Mouse (Mus musculus): ENCODE results near the gene Brpf3. TPM values are rescaled to one million over a fixed set of nuclear protein-coding genes. Genes with fewer than 3 reads are reported as not detected.
"Not testable (repeated sequence)": the region's sequence is repeated elsewhere in the genome, so short reads cannot be mapped to it uniquely, and the experiment has no call there.

The Brpf3 gene
- 31.4 TPM for polyA plus RNA-seq (2021)

DNA sequence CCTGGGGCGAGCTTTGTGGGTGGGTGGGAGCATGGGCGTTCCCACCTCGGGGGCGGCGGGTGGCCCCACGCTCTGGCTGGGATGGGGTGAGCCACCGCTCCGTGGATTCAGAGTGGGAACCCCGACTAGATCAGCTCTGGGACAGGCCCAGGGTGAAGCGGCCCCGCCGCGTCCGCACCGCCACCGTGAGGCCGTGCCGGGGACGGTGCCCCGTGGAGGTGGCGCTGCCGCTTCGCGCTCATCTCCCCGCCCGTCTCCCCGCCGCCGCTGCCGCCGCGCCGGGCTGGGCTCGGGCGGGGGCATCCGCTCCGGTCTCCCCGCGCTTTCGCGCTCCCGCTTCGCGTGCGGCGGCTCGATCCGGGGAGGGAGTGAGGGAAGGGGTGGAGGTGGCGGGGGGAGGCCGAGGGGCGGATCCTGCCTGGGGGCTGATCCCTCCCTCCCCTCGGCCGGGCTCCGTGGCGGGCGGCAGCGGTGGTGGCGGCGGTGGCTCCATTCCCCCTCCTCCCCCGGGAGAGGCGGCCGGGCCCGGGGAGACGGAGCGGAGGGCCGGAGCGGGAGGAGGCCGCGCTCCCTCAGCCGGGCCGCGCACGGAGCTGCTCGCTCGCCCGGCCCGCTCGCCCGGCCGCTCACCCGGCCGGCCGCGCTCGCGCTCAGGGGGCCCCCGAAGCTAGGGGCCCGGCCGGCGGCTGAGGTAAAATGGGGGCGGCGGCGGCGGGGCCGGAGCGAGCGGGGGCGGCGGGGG, at the start of gene Brpf3:
Gene Brpf3 (plus strand): TSS at position 420 of the 742 bp plus-strand sequence.
- ChIA-PET CTCF (no interaction called here), POLR2A (interaction anchor here (0.7 to 2.3 kb wide), 3 partner anchors 12 to 109 kb away, joined by 3 to 4 read pairs (median 3); no protein-coding TSS in a partner anchor)
- in situ Hi-C loops (cut with MboI; ENCODE audit: low pct_unique_long_range_greater_than_20kb): no loop called here
- H3K27me3 ChIP-seq: no peaks in the 10 kb centered on the region
- DNase-seq (ENCODE audit: low read depth, low spot score) (no peak), ATAC-seq (peak; percentile 63)
- TF ChIP-seq CTCF (IDR thresholded peaks at IDR 0.05): no peak

DNA sequence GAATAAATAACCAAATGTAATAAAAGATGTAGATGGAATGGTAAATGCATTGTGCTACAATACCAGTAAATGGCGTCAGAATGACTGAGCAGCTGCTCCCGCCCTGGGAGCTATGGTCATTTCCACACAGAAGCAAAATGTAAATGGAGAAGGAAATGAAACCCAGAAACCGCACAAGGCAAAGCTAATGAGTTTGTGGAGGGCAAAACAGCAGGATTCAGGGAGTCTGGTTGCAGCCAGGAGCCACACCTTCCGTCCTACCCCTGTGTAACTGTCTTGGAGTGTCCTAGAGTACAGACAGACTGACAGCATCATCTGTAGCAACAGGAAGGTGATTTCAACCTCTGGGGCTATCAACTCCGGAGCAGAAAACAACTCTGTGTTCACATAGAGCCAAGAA, 44.4 kb upstream of the Brpf3 start:
- ChIA-PET CTCF (no interaction called here), POLR2A (no interaction called here)
- DNase-seq (ENCODE audit: low read depth, low spot score) (no peak), ATAC-seq (no peak)
- no peaks in the 10 kb centered on the region for H3K27me3 ChIP-seq
- TF ChIP-seq CTCF (IDR thresholded peaks at IDR 0.05): no peak
- in situ Hi-C loops (cut with MboI; ENCODE audit: low pct_unique_long_range_greater_than_20kb): no loop called here

DNA sequence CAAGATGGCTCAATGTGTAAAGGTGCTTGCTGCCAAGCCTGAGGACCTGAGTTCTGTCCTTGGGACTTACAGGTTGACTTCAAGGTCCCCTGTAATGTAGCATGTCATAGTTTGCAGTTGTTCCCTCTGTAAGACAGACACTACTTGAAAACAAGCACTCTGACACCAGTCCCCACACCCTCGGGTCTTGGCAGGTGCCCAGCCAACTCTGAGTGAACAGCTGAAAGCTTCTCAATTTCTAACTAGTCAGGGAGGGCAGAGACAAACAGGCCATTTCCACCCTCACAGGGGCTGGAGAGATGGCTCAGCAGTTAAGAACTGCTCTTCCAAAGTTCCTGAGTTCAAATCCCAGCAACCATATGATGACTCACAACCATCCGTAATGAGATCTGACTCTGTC, 43.4 kb upstream of the Brpf3 start:
- no peak for ATAC-seq
- H3K27me3 ChIP-seq: no peaks in the 10 kb centered on the region
- ChIA-PET POLR2A (no interaction called here), CTCF (no interaction called here)
- in situ Hi-C loops (cut with MboI; ENCODE audit: low pct_unique_long_range_greater_than_20kb): no loop called here
- TF ChIP-seq CTCF (IDR thresholded peaks at IDR 0.05): no peak
- DNase-seq (ENCODE audit: low read depth, low spot score): no peak

DNA sequence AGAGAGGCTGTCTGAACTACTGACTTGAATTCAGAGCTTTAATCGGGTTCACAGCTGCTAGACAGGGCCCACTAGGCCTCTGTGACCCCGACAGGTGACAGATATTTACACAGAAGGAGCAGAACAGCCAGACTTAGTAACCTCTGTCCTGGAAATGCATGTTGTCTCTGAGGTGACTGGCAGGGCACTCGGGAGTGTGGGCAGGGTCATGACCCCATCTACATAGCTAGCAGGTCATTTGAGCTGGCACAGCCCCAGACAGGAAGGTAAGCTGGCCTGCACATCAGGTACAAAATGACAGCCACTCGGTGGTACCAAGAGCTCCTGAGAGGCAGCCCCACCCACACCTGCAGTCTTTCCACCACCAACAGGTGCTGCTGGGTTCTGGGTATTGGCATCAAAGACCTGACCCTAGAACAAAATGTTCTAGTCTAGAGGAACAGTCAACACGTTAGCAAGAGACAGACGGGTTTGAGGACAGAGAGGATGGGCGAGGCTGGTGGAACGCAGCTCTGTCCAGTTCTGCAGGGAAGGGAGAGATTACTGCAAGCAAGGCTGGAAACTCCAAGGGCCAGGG, 40.1 kb upstream of the Brpf3 start:
- ATAC-seq (no peak), DNase-seq (ENCODE audit: low read depth, low spot score) (no peak)
- in situ Hi-C loops (cut with MboI; ENCODE audit: low pct_unique_long_range_greater_than_20kb): no loop called here
- no peaks in the 10 kb centered on the region for H3K27me3 ChIP-seq
- ChIA-PET CTCF (interaction anchor here (1.0 to 1.7 kb wide), 4 partner anchors 14 to 73 kb away, joined by 3 to 6 read pairs (median 4); partner anchors contain the start of genes Mapk14 and Slc26a8), POLR2A (interaction anchor here (0.6 kb wide), 1 partner anchor 69 kb away, joined by 5 read pairs; no protein-coding TSS in a partner anchor)
- no peak for TF ChIP-seq CTCF (IDR thresholded peaks at IDR 0.05)

DNA sequence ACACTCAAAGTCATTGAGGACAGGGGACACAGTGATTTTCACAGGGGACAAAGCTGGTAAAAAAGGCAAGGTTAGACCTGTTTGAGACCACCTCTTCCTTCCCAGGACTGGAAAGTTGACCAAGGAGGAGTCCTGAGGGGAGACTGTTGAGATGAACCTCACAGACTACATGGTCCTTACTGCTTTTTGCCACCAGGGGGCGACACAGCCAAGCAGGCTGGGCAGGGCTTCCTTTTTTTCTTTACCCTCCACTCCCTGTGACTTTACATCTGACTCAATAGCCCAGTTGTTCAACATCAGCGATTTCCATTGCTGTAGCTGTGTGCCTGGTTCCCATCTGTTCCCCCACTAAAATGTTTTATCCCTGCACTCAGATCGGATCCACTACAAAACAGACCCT, 39.0 kb upstream of the Brpf3 start:
- ATAC-seq (no peak), DNase-seq (ENCODE audit: low read depth, low spot score) (peak; percentile 28)
- no peaks in the 10 kb centered on the region for H3K27me3 ChIP-seq
- POLR2A ChIA-PET: no interaction called here
- CTCF ChIA-PET: interaction anchor here (0.7 to 1.8 kb wide), 7 partner anchors 8 to 163 kb away, joined by 3 to 6 read pairs (median 3); partner anchors contain the start of genes Mapk14 and Slc26a8
- in situ Hi-C loops (cut with MboI; ENCODE audit: low pct_unique_long_range_greater_than_20kb): no loop called here
- peak; percentile 93 for TF ChIP-seq CTCF (IDR thresholded peaks at IDR 0.05)

DNA sequence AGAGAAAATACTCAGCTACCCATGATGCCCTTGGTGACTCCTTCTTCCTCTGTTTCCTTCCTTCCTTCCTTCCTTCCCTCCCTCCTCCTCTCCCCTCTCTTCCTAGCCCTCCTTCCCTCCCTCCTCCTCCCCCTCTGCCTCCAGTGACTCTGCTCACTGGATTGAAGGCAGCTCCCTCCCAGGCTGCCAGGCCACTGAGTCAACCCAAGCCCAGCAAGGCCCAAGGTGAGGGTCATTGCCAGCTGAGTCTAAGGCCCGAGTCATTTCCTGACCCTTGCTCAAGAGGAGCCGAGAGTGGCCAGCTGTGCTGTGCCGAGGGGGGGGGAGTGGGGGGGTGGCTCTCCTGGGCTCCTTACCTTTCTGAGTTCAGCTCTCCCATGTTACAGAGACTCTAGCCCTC, 34.7 kb upstream of the Brpf3 start:
- POLR2A ChIA-PET: interaction anchor here (0.5 to 0.7 kb wide), 3 partner anchors 34 to 137 kb away, joined by 3 to 6 read pairs (median 3); partner anchors contain the start of gene Slc26a8
- in situ Hi-C loops (cut with MboI; ENCODE audit: low pct_unique_long_range_greater_than_20kb): no loop called here
- DNase-seq (ENCODE audit: low read depth, low spot score) (no peak), ATAC-seq (no peak)
- no peak for TF ChIP-seq CTCF (IDR thresholded peaks at IDR 0.05)
- CTCF ChIA-PET: no interaction called here
- peaks cover 10% of the 10 kb centered on the region for H3K27me3 ChIP-seq

DNA sequence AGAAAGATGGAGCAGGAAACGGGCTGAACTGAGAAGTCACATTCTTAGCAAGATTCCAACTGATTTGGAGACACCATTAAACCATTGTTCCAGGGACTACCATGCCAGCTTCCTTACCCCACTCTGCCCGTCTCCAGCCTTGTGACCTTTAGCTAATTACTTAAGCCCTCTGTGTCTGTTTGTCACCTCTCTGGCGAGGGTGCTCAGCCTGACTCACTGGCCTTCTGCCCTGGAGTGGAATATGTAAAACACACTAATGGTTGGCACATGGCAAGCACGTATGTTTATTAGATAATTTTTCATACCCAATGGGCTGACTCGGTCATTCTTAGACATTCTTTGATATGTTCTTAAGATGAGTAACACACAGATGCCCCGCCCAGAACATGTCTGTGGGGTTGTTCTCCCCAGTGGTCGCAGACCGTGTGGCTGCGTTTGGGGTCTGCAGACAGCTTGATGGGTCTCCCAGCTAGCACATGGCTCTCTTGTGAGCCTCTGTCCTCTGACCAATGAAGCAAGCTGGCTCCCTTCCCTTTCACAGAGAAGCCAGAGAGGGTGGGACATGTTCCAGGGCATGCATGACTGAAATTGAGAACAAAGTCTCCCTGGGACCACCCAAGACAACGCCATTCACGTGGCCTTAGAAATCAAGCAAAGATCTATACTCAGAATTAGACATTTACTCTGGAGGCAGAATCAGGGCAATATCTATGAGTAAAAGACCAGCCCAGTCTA, 33.9 kb upstream of the Brpf3 start:
- ChIA-PET CTCF (no interaction called here), POLR2A (interaction anchor here (0.5 to 0.7 kb wide), 3 partner anchors 33 to 137 kb away, joined by 3 to 6 read pairs (median 3); partner anchors contain the start of gene Slc26a8)
- H3K27me3 ChIP-seq: peaks cover 10% of the 10 kb centered on the region
- ATAC-seq: no peak
- no peak for TF ChIP-seq CTCF (IDR thresholded peaks at IDR 0.05)
- DNase-seq (ENCODE audit: low read depth, low spot score): no peak
- in situ Hi-C loops (cut with MboI; ENCODE audit: low pct_unique_long_range_greater_than_20kb): no loop called here

DNA sequence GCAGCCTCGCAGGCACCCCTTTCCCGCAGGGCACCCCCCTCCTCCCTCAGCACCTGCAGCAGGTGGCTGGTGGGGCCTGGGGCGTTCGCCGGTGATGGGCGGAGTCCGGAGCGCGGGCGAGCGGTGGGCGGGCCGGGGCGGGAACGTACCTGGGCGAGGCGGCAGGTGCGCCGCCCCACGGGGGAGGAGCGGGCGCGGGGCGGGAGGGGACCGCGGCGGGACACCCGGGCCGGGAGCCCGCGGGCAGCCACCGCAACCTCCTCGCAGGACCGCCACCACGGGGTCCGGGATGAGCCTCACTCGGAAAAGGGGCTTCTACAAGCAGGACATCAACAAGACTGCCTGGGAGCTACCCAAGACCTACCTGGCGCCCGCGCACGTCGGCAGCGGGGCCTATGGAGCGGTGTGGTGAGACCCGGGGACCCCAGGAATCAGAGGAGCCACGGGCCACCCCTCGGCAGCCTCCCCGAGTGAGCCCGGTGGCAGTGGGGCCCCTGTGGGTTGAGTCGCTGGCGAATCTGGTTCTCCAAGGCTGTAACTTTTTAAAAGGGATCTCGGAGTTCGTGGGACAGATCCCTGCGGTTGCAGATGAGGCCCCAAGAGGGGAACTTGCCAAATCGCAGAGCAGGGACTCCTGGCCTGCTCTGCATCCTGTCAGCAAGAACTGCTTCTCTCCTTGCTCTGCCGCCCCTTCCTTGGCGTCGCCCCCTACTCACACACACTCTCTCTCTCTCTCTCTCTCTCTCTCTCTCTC, 31.6 kb upstream of the Brpf3 start, which contains the start of gene Mapk13:
Gene Mapk13 (plus strand): TSS at position 177 of the 754 bp plus-strand sequence.
- peaks cover 10% of the 10 kb centered on the region for H3K27me3 ChIP-seq
- TF ChIP-seq CTCF (IDR thresholded peaks at IDR 0.05): no peak
- CTCF ChIA-PET: no interaction called here
- DNase-seq (ENCODE audit: low read depth, low spot score) (no peak), ATAC-seq (no peak)
- POLR2A ChIA-PET: no interaction called here
- in situ Hi-C loops (cut with MboI; ENCODE audit: low pct_unique_long_range_greater_than_20kb): no loop called here

DNA sequence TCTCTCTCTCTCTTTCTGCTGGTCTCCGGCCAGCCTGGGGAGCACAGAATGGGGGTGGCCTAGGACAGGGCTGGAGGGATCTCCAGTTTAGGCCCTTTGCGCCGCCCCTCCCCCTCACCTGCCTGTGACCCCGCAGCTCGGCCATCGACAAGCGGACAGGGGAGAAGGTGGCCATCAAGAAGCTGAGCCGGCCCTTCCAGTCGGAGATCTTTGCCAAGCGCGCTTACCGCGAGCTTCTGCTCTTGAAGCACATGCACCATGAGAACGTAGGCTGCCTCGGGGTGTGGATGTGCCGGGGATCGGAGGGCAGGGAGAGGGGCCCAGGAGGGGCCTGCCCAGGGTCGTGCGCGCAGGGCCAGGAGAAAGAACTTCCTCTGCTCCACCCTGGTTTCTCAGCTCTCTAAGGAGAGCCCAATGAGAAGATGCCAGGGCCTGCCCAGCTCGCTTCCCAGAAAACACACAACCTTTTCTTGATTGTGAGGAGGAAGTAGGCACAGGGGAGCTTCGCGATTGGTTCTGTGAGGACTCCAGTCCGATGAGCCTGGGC, 30.9 kb upstream of the Brpf3 start:
- DNase-seq (ENCODE audit: low read depth, low spot score) (no peak), ATAC-seq (no peak)
- ChIA-PET CTCF (interaction anchor here (1.2 kb wide), 1 partner anchor 8 kb away, joined by 3 read pairs; no protein-coding TSS in a partner anchor), POLR2A (no interaction called here)
- peaks cover 10% of the 10 kb centered on the region for H3K27me3 ChIP-seq
- in situ Hi-C loops (cut with MboI; ENCODE audit: low pct_unique_long_range_greater_than_20kb): no loop called here
- no peak for TF ChIP-seq CTCF (IDR thresholded peaks at IDR 0.05)

DNA sequence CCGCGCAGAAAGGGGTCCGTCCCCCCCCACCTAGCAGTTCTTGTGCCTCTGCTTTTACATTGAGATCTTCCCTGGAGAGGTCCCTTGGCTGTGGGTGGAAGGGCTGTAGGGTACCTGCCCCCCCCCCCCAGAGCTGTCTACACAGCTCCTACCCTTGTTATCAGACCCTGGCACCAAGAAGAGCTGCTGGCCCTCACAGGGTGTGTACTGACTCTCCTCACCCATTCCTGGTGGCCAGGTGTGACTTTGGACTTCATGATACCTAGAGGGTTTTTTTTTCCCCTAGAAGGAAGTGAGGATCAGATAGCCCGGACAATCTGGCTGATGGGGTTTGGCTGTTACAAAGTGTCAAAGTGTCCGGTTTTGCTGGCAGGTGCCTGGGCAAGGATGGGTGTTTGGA, 29.6 kb upstream of the Brpf3 start:
- in situ Hi-C loops (cut with MboI; ENCODE audit: low pct_unique_long_range_greater_than_20kb): no loop called here
- peaks cover 10% of the 10 kb centered on the region for H3K27me3 ChIP-seq
- ATAC-seq (no peak), DNase-seq (ENCODE audit: low read depth, low spot score) (no peak)
- POLR2A ChIA-PET: no interaction called here
- TF ChIP-seq CTCF (IDR thresholded peaks at IDR 0.05): no peak
- CTCF ChIA-PET: no interaction called here

DNA sequence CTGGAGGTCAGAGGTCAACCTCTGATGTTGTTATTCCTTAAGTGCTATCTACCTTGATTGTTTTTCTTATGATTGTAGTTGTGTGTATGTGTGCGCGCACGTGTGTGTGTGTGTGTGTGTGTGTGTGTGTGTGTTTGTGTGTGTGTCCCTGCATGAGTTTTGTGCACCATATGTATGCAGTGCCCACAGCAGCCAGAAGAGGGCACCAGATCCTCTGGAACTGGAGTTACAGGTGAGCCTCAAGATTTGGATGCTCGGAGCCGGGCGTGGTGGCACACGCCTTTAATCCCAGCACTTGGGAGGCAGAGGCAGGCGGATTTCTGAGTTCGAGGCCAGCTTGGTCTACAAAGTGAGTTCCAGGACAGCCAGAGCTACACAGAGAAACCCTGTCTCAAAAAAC, 26.6 kb upstream of the Brpf3 start:
- ATAC-seq; POLR2A ChIA-PET; H3K27me3 ChIP-seq; in situ Hi-C loops (cut with MboI; ENCODE audit: low pct_unique_long_range_greater_than_20kb); DNase-seq (ENCODE audit: low read depth, low spot score); CTCF ChIA-PET: not testable (repeated sequence)

Measured in Patski (cell line).